Mouse (Mus musculus): ENCODE results near the gene Gm26566.

Gm26566 gene

GRCm38 (mm10) chr4:88741426-88741825, 19.8 kb downstream of the Gm26566 start:
- DNase-seq = no peak

DNA sequence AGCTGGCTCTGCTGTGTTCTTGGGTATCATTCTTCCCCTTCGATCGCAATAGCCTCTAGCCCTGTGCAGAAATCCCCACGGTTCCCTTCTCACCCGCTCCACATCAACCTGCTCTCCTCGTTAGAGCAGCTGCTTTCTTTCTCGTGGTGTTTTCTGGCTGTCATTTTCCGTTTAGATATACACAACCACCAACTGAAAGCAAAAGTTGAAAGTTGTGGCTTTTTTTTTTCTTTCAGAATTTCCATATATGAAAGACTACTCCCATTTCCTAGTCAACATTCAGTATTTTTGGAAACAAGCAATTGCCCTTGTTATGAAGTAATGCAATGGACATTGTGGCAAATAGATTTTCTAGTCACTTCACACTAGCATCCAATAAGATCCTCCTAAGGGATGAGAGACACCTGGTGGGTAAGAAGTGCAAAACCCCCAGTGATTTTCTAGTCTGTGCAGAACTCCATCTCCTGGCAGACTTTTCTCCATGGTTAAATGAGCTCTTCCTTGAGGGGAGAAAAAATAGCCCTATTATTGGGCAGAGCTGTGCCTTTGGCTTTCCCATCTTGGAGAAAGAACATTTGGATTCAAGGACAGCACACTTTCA, 21.3 kb downstream of the Gm26566 start:
- no peak for DNase-seq

GRCm38 (mm10) chr4:88744207-88744606, 22.6 kb downstream of the Gm26566 start:
- no peak for DNase-seq

- no peak for DNase-seq
Observed at GRCm38 (mm10) chr4:88749926-88750325, 28.3 kb downstream of the Gm26566 start.

DNA sequence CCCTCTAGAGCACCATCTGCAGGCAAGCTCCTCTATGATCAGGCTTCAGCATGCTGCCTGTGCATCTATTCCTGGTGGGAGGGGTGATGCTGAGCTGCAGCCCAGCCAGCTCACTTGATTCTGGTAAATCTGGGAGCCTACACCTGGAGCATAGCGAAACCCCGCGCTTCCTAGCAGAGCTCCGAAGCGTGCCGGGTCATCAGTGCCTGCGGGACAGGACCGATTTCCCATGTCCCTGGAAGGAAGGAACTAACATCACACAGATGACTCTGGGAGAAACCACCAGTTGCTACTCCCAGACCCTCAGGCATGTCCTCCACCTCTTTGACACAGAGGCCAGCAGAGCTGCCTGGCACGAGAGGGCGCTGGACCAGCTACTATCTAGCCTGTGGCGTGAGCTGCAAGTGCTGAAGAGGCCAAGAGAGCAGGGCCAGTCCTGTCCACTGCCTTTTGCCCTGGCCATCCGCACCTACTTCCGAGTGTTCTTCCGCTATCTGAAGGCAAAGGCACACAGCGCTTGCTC, 33.3 kb downstream of the Gm26566 start, which contains the start of gene Gm13271:
Gene Gm13271 (plus strand): TSS at position 51 of the 523 bp plus-strand sequence.
- DNase-seq = peak; percentile 94

- DNase-seq = peak; percentile 47
Observed at GRCm38 (mm10) chr4:88756581-88757513, 35.2 kb downstream of the Gm26566 start.

DNA sequence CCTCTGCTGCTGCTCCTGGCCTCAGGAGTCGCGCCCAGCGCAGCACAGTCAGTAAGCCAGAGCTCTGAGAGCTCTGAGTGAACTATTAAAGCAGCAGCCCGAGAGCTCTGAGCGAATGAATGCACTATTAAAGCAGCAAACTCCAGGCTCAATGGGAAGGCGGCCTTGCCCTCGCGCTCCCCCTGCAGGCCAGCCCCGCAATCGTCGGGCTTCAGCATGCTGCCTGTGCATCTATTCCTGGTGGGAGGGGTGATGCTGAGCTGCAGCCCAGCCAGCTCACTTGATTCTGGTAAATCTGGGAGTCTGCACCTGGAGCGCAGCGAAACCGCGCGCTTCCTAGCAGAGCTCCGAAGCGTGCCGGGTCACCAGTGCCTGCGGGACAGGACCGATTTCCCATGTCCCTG, 36.0 kb downstream of the Gm26566 start:
- DNase-seq = peak; percentile 98

GRCm38 (mm10) chr4:88758751-88759150, 37.1 kb downstream of the Gm26566 start:
- DNase-seq = peak; percentile 76

GRCm38 (mm10) chr4:88759610-88760268, 38.1 kb downstream of the Gm26566 start, which contains the start of gene Gm13283:
Gm13283 (plus strand) TSS chr4:88760119.
- peak; percentile 88 for DNase-seq

GRCm38 (mm10) chr4:88760431-88760830, 38.8 kb downstream of the Gm26566 start:
- peak; percentile 76 for DNase-seq

- peak; percentile 94 for DNase-seq
Observed at GRCm38 (mm10) chr4:88761776-88762175, 40.2 kb downstream of the Gm26566 start.

- peak; percentile 62 for DNase-seq
Observed at GRCm38 (mm10) chr4:88762341-88762740, 40.7 kb downstream of the Gm26566 start.

GRCm38 (mm10) chr4:88763384-88764018, 41.9 kb downstream of the Gm26566 start:
- DNase-seq = peak; percentile 62

All from cerebellum, adult 9-10 months (tissue).